ENCODE assay signal across 8 mouse cellular contexts in genomic region chr1:151345109-151345862, GRCm38 (mm10). TPM values are rescaled to one million over a fixed set of nuclear protein-coding genes. Genes with fewer than 3 reads are reported as not detected.
DNase-seq lines count a peak whose midpoint lies in the region; ATAC-seq and TF ChIP-seq lines count a peak whose summit lies in the region.

No protein-coding gene starts in this region.

- DNase-seq in adipocyte (ENCODE audit: low spot score) = peak; percentile 89
- DNase-seq in gastrocnemius, adult 8-10 months (ENCODE audit: low spot score in 2 of 2) = peak; percentile 89 to 91
- peak; percentile 56 for DNase-seq in hindlimb bud, embryonic 11.5 days (ENCODE audit: extremely low spot score, low read depth, low spot score)
- DNase-seq in left cerebral cortex, adult 8-10 months (ENCODE audit: low spot score in 2 of 2) = peak; percentile 94 to 96
- DNase-seq in right cerebral cortex, adult 18-20 months = peak; percentile 97
- DNase-seq in urinary bladder, adult 2 months (ENCODE audit: low spot score) = peak; percentile 95

- TF ChIP-seq CTCF in cortical plate, adult 2 months (IDR thresholded peaks at IDR 0.05; ENCODE audit: extremely low read depth, insufficient read depth, low read length) = no peak

- H3K27ac ChIP-seq in cortical plate, adult 2 months (ENCODE audit: insufficient read depth, low read length) = peak overlapping the region; percentile 79

- H3K4me3 ChIP-seq in cortical plate, adult 2 months (ENCODE audit: insufficient read depth, low read length) = peak overlapping the region; percentile 71

- peaks cover 4% of the 10 kb centered on the region; the same call in 1 of the 2 replicates for H3K4me1 ChIP-seq in cortical plate, adult 2 months (ENCODE audit: control insufficient read depth, insufficient read depth, low read length)

- 0 out of 2 replicates have a peak, but pooled peaks have one; percentile 26 for TF ChIP-seq POLR2A in cortical plate, adult 2 months (IDR thresholded peaks at IDR 0.05; ENCODE audit: extremely low read depth, insufficient read depth, low read length)

- ATAC-seq in megakaryocyte, adult 5-6 weeks (ENCODE audit: poor library complexity, severe bottlenecking) = peak; percentile 64

RNA-seq across cellular contexts. Expression of gene Ivns1abp, which starts 1.0 kb away (rescaled TPM):
- polyA plus RNA-seq in cortical plate, adult 2 months (2012; rRNA removed) = 124 and 131 TPM in 2 replicates
- total RNA-seq in gastrocnemius, adult 8-10 months (2022) = 100 to 1,000 TPM; 117 to 180 (median 157) TPM
- total RNA-seq in left cerebral cortex, adult 8-10 months (2022) = 100 to 1,000 TPM; 130 to 147 (median 140) TPM
- 108 and 109 TPM in 2 replicates for total RNA-seq in megakaryocyte, adult 5-6 weeks (2015)
- 133 and 136 TPM in 2 replicates for total RNA-seq in megakaryocyte, adult 5-6 weeks (2017)
- polyA plus RNA-seq in urinary bladder, adult 2 months (2012; rRNA removed) = 65.5 and 76.2 TPM in 2 replicates

Comparison
In these comparisons a context has a peak if more than half of its experiments do, and no peak if none do; other contexts are left out.
1. Peak in every context shown above with its lines: DNase-seq, ATAC-seq, H3K4me3 ChIP-seq and H3K27ac ChIP-seq.